Mouse (Mus musculus): ENCODE results near the gene Adamts2.

- TF ChIP-seq CTCF (IDR thresholded peaks at IDR 0.05; ENCODE audit: control insufficient read depth, insufficient read depth, insufficient replicate concordance, low read depth, low read length) (no peak), POLR2A (IDR thresholded peaks at IDR 0.05; ENCODE audit: control insufficient read depth, low read depth, low read length) (no peak)
Measured at GRCm38 (mm10) chr11:50814233-50814632, 212.3 kb downstream of the Adamts2 start.
